Mouse (Mus musculus) gastrocnemius, postnatal 25 days (tissue): ENCODE measurements around the gene Dnaaf5. TPM values are rescaled to one million over a fixed set of nuclear protein-coding genes. Genes with fewer than 3 reads are reported as not detected.

Experiments
- DNase-seq: peaks from one replicate; pipeline ENCODE4 v3.0.0; 2022
- long read RNA-seq, 2 experiments: library from polyadenylated mRNA; stranded (forward); transcript quantifications; one replicate each; pipeline ENCODE4 v2.0.0; 2021
- total RNA-seq, 2 experiments: library from RNA; stranded (reverse); gene quantifications; 1 replicate in 1 of 2; 2 replicates in 1 of 2; pipeline ENCODE4 v1.2.3; 2021

Dnaaf5 gene
- 10 to 100 TPM; 11.9 to 12.1 TPM for total RNA-seq
- long read RNA-seq, experiment 1, transcript Dnaaf5-201 (13 exons, 3,450 nt): major isoform, 5 of 8 reads
- long read RNA-seq, experiment 1, partial matches to known transcripts: 1 of 8 reads
- long read RNA-seq, experiment 1, other reads (novel, unspliced or antisense): 2 of 8 reads
- long read RNA-seq, experiment 2, transcript Dnaaf5-201 (13 exons, 3,450 nt): major isoform, 20 of 25 reads
- long read RNA-seq, experiment 2, partial matches to known transcripts: 3 of 25 reads
- long read RNA-seq, experiment 2, other reads (novel, unspliced or antisense): 2 of 25 reads

- peak; percentile 98 for DNase-seq
Measured at GRCm38 (mm10) chr5:139149681-139150602, at the start of gene Dnaaf5, which contains the start of gene Prkar1b. TSS of gene Dnaaf5 (plus strand) at chr5:139150223. TSS of gene Prkar1b (minus strand) at chr5:139150001.

DNA sequence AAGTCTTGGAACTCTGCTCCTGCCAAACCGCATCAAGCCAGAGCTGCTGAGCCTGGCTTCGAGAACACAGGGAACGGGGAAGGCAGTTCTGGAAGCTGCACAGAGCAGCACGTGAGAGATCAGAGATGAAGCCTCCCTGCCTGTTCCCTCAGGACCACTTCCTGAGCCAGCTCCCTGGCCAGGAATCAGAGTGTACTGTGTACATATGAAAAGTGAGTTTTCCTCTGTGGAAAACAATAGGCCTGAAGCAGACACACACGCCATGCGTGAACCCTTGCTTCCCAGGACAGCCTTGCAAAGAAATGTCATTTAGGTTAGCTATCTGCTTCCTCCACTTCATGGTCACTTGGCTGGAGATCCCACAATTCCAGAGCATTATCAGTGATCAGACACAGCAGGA lies 48.2 kb upstream of the Dnaaf5 start:
- DNase-seq: peak; percentile 23

DNA sequence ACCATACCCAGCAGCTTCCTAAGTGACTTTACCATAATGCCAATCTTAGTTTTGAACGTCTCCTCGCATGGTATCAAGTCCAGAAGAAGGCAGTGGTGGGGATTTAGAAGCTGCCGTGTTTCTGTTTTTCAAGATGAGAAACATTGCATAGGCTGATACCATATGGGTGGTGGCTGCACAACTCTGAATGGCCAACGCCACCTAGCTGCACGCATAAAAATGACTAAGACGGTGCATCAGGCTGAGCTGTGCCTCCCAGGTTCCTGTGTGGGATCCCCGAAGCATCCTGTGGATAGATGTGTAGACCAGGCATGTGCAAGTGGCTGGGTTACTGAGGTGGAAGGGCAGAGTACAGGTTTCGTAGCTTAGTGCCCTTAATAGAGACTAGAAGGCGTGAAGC lies 42.2 kb upstream of the Dnaaf5 start:
- DNase-seq: no peak

GRCm38 (mm10) chr5:139110140-139110855 lies 39.7 kb upstream of the Dnaaf5 start:
- DNase-seq: no peak

DNA sequence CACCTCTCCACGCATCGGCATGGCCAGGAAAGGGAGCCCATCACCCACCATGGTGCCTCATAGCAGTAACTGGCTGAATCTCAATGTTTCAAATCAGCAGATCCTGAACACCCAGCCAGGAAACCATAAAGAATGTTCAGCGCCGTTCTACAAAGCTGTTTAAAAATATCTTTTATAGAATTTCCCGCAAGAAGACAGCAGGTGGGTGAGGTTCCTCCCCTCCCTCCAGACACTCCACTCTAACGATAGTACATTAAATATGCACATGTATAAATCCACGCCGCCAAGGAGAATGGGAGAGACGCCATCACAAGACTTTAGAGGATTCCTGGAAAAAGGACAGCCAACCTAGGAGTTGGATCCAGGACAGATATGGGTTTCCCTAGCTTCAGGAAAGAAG lies 38.0 kb upstream of the Dnaaf5 start:
- no peak for DNase-seq

GRCm38 (mm10) chr5:139112418-139112817 lies 37.6 kb upstream of the Dnaaf5 start:
- DNase-seq: no peak

DNA sequence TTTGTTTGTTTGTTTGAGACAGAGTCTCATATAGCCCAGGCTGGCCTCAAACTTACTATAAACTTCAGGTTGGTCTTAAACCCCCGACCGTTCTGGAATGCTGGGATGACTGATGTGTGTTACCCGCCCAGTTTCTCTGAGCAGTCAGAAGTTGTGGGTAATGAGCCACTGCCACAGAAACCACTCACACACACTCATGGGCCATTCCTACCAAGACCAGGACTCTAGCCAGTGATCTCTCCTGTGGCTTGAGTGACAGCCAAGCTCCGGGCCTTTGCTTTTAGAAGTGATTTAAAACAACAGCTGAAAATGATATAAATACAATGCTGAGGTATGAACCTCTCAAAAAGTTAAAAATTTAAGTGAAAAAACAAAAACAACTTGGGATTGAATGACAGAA lies 35.1 kb upstream of the Dnaaf5 start:
- DNase-seq: no peak

- DNase-seq: no peak
Measured at GRCm38 (mm10) chr5:139115507-139115906, 34.5 kb upstream of the Dnaaf5 start.

DNA sequence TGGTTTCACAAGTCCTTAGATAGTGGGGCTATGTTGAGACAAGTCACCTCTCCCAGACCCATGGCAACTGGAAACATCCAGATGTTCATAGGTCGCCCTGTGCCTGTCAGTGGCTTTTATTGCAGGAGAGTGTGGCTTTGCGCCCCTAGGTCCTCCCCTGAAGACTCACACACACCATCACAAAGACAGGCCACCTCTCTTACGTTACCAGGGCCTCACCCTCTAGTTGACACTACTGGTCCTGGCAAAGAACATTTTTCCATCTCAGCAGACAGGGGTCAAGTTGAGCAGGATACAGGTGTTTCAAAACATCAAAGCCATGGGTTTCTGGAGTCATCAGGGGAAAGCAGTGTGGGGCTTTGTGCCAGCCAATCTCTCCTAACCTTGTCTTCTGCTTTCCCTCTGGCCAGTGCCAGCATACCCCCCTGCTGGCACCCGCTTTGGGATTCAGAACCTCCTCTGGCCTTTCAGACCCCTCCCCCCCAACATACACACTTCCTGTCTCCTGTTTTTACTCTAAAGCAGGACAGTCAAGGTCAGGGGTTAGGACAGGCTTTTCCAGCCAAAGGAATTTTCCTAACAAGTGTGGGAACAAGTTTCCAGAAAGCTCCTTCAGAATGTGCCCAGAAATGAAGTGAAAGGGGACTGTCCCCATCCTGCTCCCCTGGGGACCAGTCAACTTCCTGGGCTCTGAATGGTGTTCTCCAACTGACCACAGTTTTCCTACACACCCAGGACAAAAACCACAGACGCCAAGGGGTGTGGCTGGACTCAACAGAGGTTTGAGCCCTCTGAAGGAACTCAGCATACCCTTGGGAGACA lies 31.7 kb upstream of the Dnaaf5 start:
- DNase-seq: peak; percentile 25

- no peak for DNase-seq
Measured at GRCm38 (mm10) chr5:139118961-139119276, 31.1 kb upstream of the Dnaaf5 start.

- DNase-seq: no peak
Measured at GRCm38 (mm10) chr5:139125717-139126116, 24.3 kb upstream of the Dnaaf5 start.

GRCm38 (mm10) chr5:139128476-139129065 lies 21.5 kb upstream of the Dnaaf5 start:
- no peak for DNase-seq

GRCm38 (mm10) chr5:139129078-139129477 lies 20.9 kb upstream of the Dnaaf5 start:
- DNase-seq: no peak

GRCm38 (mm10) chr5:139129572-139130151 lies 20.4 kb upstream of the Dnaaf5 start:
- no peak for DNase-seq

GRCm38 (mm10) chr5:139130351-139130750 lies 19.7 kb upstream of the Dnaaf5 start:
- DNase-seq: no peak

- DNase-seq: no peak
Measured at GRCm38 (mm10) chr5:139134501-139134900, 15.5 kb upstream of the Dnaaf5 start.

- no peak for DNase-seq
Measured at GRCm38 (mm10) chr5:139136341-139136740, 13.7 kb upstream of the Dnaaf5 start.

- DNase-seq: no peak
Measured at GRCm38 (mm10) chr5:139137176-139137575, 12.8 kb upstream of the Dnaaf5 start.

DNA sequence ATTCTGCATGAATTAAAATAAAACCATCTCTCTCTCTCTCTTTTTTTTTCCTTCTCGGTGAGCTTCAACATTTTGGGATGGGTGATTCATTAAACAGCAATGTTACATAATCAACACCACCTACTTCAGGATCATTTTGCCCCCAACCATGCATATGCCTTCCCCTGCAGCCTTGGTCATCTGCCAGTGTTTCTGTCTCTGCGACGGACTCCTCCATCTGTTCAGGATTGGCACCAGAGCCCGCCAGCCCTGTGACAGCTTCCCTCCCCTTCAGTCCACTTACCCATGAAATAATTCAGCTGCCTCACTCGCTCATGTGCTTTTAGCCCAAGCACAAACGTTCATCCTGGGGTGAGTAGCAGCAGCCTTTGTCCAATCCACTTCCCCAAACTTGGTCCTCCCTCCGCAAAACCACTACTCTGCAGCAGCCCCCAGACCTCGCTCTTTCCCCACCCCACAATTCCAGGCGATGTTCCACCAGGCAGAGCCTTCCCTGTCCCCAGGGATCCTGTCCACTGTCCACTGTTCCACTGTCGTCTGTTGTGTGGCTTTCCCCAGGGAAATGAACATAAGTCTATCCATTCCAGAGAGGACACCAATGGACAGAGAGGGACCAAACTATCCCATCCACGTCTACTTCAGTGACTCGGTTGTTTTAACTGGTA lies 11.6 kb upstream of the Dnaaf5 start:
- DNase-seq: no peak

GRCm38 (mm10) chr5:139138926-139139472 lies 11.0 kb upstream of the Dnaaf5 start:
- DNase-seq: no peak
